Mouse (Mus musculus) embryonic fibroblast, embryonic 13.5 days (primary cell): Measurements from ENCODE around the gene Foxs1.

Experiments used
- CTCF ChIP-seq: IDR thresholded peaks from 2 replicates; pipeline ENCODE4 v1.5.1; 2011; ENCODE audit warnings: mild to moderate bottlenecking, control low read depth, low read length, moderate library complexity, borderline replicate concordance; ENCODE audit not compliant: insufficient read depth
- POLR2A ChIP-seq: IDR thresholded peaks from 2 replicates; pipeline ENCODE4 v1.6.1; 2011; ENCODE audit warnings: low read depth, mild to moderate bottlenecking, control low read depth, low read length, moderate library complexity

DNA sequence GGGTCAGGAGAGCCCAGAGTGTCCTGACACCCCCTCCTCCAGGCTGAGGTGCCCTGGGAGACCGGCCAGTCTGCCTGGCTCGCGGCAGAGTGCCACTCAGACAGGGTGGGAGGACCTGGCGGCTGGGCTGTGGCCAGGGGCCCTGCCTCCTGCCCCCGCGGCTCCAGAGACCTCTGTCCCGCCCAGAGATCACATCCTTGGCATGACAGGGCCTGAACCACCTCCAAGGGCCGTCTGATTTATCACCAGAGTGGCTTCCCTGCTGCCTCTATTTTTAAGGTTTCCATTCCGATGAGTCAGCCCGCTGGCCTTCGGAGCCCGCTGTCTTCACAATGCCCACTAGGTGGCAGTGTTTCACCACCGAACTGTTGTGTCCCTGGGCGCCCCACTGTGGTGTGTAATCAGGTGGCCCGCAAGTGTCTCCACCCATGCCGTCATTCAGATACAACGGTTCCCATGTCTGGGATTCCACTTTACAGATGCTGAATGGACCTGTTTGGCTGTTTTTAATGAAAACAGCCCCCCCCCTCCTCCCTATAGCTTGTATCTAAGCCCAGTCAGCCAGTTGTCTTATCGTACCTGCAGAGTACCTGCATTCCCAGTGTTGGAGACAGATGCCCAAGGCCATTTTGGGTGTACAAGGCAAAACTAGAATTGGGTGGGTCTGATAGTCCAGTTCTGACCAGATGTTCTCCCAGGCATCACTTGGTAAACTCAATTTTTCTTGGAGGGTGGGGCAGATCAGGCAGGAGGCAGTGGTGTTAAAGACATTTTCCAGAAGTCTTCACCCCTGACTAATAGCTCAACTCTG lies 18.5 kb downstream of the Foxs1 start:
- TF ChIP-seq CTCF (peak; percentile 84), POLR2A (no peak)
